Mouse (Mus musculus) bone marrow macrophage, adult 2 months (primary cell): Measurements from ENCODE around the gene 1700001P01Rik.

ENCODE experiments used
- CTCF ChIP-seq: IDR thresholded peaks from 2 replicates; pipeline ENCODE4 v1.5.1; 2012; ENCODE audit warnings: low read depth, mild to moderate bottlenecking, low read length, moderate library complexity
- POLR2A ChIP-seq: IDR thresholded peaks from 2 replicates; pipeline ENCODE4 v1.6.1; 2012; ENCODE audit warnings: mild to moderate bottlenecking, low read depth, low read length, borderline replicate concordance

- TF ChIP-seq POLR2A (no peak), CTCF (no peak)
These were observed 532 bp downstream of the 1700001P01Rik start for GRCm38 (mm10) chr11:97775186-97775585.
